Mouse (Mus musculus) heart, postnatal 0 days (tissue): ENCODE results near the gene Mettl26.

ENCODE experiments used
- CTCF ChIP-seq: IDR thresholded peaks from 2 replicates; pipeline ENCODE4 v1.5.1; 2016; ENCODE audit warnings: antibody characterized with exemption, control low read depth, low read depth
- EP300 ChIP-seq: IDR thresholded peaks from 2 replicates; pipeline ENCODE4 v1.6.1; 2016; ENCODE audit warnings: antibody characterized with exemption, low read depth

- no peak for TF ChIP-seq CTCF
- TF ChIP-seq EP300 = no peak
Observed at GRCm38 (mm10) chr17:25888837-25889236, 14.0 kb downstream of the Mettl26 start.
